15 mouse cellular contexts compared by ENCODE assay signal in genomic region chr2:92486911-92487310, GRCm38 (mm10). TPM values are rescaled to one million over a fixed set of nuclear protein-coding genes. Genes with fewer than 3 reads are reported as not detected.
DNase-seq lines count a peak whose midpoint lies in the region; ATAC-seq lines count a peak whose summit lies in the region.
"Had no signal": no experiment of that assay in that cellular context is flagged by ENCODE, and none has a peak within 500 bp of the region (broad histone marks: within the 10 kb centered on the region; RNA-seq: fewer than 3 reads in every experiment).

No protein-coding gene starts in this region.

- no peak overlapping the region for H3K27ac ChIP-seq in intestine, embryonic 14.5 days (ENCODE audit: low read depth)
- H3K27ac ChIP-seq in intestine, embryonic 16.5 days (ENCODE audit: low read length) = no peak overlapping the region
- H3K27ac ChIP-seq: embryonic facial prominence, embryonic 13.5 days; embryonic facial prominence, embryonic 15.5 days; forebrain, embryonic 13.5 days; forebrain, embryonic 15.5 days had no signal

- no peak overlapping the region for H3K4me2 ChIP-seq in intestine, embryonic 14.5 days (ENCODE audit: low read length)
- no peak overlapping the region for H3K4me2 ChIP-seq in intestine, embryonic 16.5 days (ENCODE audit: low read depth, low read length)

- H3K4me1 ChIP-seq in intestine, embryonic 14.5 days (replicated peaks; ENCODE audit: control insufficient read depth, insufficient read depth, low read length) = peaks cover 18% of the 10 kb centered on the region
- H3K4me1 ChIP-seq in intestine, embryonic 16.5 days (ENCODE audit: control insufficient read depth, insufficient read depth, low read length) = peaks cover 9% of the 10 kb centered on the region; the same call in 1 of the 2 replicates

- DNase-seq in adrenal gland, postnatal 10 days = peak; percentile 21
- no peak for DNase-seq in adrenal gland, adult 2 months
- DNase-seq in heart, adult 11 months = peak; percentile 91
- no peak for DNase-seq in heart, postnatal 25 days (ENCODE audit: low spot score)
- DNase-seq in intestine, embryonic 14.5 days (ENCODE audit: low spot score) = peak; percentile 48
- DNase-seq in adipocyte (ENCODE audit: low spot score) = peak; percentile 47

- intact Hi-C loops in heart, postnatal 25 days (cut with DNase I) = loop anchor here (2.0 to 10.0 kb wide), 4 partner anchors 40 to 324 kb away; no protein-coding TSS in a partner anchor

- peaks cover 41% of the 10 kb centered on the region for H3K27me3 ChIP-seq in intestine, embryonic 14.5 days (replicated peaks; ENCODE audit: control insufficient read depth, insufficient read depth, low read length)
- peaks cover 19% of the 10 kb centered on the region for H3K27me3 ChIP-seq in intestine, embryonic 16.5 days (replicated peaks; ENCODE audit: control insufficient read depth, insufficient read depth, low read length)

- 58% methylated on average over 2 of the region's 2 CpGs for WGBS in intestine, embryonic 14.5 days
- 55% methylated on average over 2 of the region's 2 CpGs for WGBS in intestine, embryonic 16.5 days

- no peak for ATAC-seq in intestine, embryonic 14.5 days (replicated peaks; ENCODE audit: low FRiP score, low TSS enrichment, low read depth)
- no peak for ATAC-seq in intestine, embryonic 16.5 days
- ATAC-seq: Patski had no signal

- no peak overlapping the region for H3K4me3 ChIP-seq in intestine, embryonic 14.5 days (ENCODE audit: low read depth, low read length)
- no peak overlapping the region for H3K4me3 ChIP-seq in intestine, embryonic 16.5 days (ENCODE audit: low read length)
- H3K4me3 ChIP-seq: embryonic facial prominence, embryonic 15.5 days; erythroblast, embryonic 14.5 days; forebrain, embryonic 13.5 days; forebrain, embryonic 15.5 days had no signal

- no peaks in the 10 kb centered on the region for H3K36me3 ChIP-seq in intestine, embryonic 14.5 days (ENCODE audit: control insufficient read depth, insufficient read depth, low read length)
- no peaks in the 10 kb centered on the region for H3K36me3 ChIP-seq in intestine, embryonic 16.5 days (ENCODE audit: control insufficient read depth, insufficient read depth, low read length)
- H3K36me3 ChIP-seq: embryonic facial prominence, embryonic 13.5 days; embryonic facial prominence, embryonic 15.5 days; forebrain, embryonic 15.5 days; G1E had no signal

- H3K9ac ChIP-seq in intestine, embryonic 14.5 days (ENCODE audit: low read length) = no peak overlapping the region
- no peak overlapping the region for H3K9ac ChIP-seq in intestine, embryonic 16.5 days (ENCODE audit: low read depth, low read length)
- H3K9ac ChIP-seq: embryonic facial prominence, embryonic 13.5 days; embryonic facial prominence, embryonic 15.5 days; forebrain, embryonic 13.5 days; forebrain, embryonic 15.5 days; forebrain, postnatal 0 days had no signal

- no peaks in the 10 kb centered on the region for H3K9me3 ChIP-seq in intestine, embryonic 14.5 days (ENCODE audit: control insufficient read depth, low read length)
- no peaks in the 10 kb centered on the region for H3K9me3 ChIP-seq in intestine, embryonic 16.5 days (ENCODE audit: control insufficient read depth, low read length)
- H3K9me3 ChIP-seq: embryonic facial prominence, embryonic 13.5 days; embryonic facial prominence, embryonic 15.5 days; forebrain, embryonic 13.5 days; forebrain, embryonic 15.5 days; G1E had no signal

RNA-seq across cellular contexts. Expression of gene Slc35c1, which starts 26.6 kb away (rescaled TPM):
- total RNA-seq in adrenal gland, postnatal 10 days (2021) = 10 to 100 TPM; 14.7 to 17.6 TPM
- total RNA-seq in adrenal gland, adult 2 months (2021) = 10 to 100 TPM; 14.3 to 23.2 TPM
- 50.9 and 98.4 TPM in 2 replicates for polyA plus RNA-seq in adrenal gland, adult 2 months (2012; rRNA removed)
- total RNA-seq in heart, postnatal 25 days (2021) = 1 to 10 TPM; 6.1 to 6.6 TPM
- polyA plus RNA-seq in intestine, embryonic 14.5 days (2014; fragmentation: Nextera tagmentation; extraction: Ambion mirVana) = 26.8 and 30.2 TPM in 2 replicates
- polyA plus RNA-seq in intestine, embryonic 16.5 days (2015; fragmentation: Nextera tagmentation; extraction: Ambion mirVana) = 57.6 and 62.3 TPM in 2 replicates

RNA-seq across cellular contexts. Expression of gene Cry2, which starts 53.1 kb away (rescaled TPM):
- total RNA-seq in adrenal gland, postnatal 10 days (2021) = 10 to 100 TPM; 39.3 to 41.9 TPM
- total RNA-seq in adrenal gland, adult 2 months (2021) = 10 to 100 TPM; 32.9 to 45.1 TPM
- polyA plus RNA-seq in adrenal gland, adult 2 months (2012; rRNA removed) = 27.6 and 53.8 TPM in 2 replicates
- total RNA-seq in heart, postnatal 25 days (2021) = 10 to 100 TPM; 14.2 to 25.9 TPM
- 16.7 and 18.2 TPM in 2 replicates for polyA plus RNA-seq in intestine, embryonic 14.5 days (2014; fragmentation: Nextera tagmentation; extraction: Ambion mirVana)
- 14.5 and 15.3 TPM in 2 replicates for polyA plus RNA-seq in intestine, embryonic 16.5 days (2015; fragmentation: Nextera tagmentation; extraction: Ambion mirVana)

Comparison
In these comparisons a context has a peak if more than half of its experiments do, and no peak if none do; other contexts are left out.
1. DNase-seq: peak in adrenal gland, postnatal 10 days (single experiment), heart, adult 11 months (single experiment), intestine, embryonic 14.5 days (single experiment) and adipocyte (single experiment); none in adrenal gland, adult 2 months (single experiment) and heart, postnatal 25 days (single experiment).